Mouse (Mus musculus) liver, adult 2 months (tissue): ENCODE measurements at regions not wholly inside any gene's neighbourhood (a gene's known extent, or its start where the extent isn't known, plus 50 kb on each side); places are given as distances from the start of the nearest gene placed in this dataset.

Experiments used
- CTCF ChIP-seq: fragments of 200-500 bp; IDR thresholded peaks from 2 replicates; pipeline ENCODE4 v1.5.1; 2011; ENCODE audit warnings: low read depth, low read length, control low read depth
- POLR2A ChIP-seq: fragments of 200-500 bp; IDR thresholded peaks from 2 replicates; pipeline ENCODE4 v1.6.1; 2011; ENCODE audit warnings: low read length, control low read depth; ENCODE audit not compliant: insufficient read depth; ENCODE audit errors: extremely low read depth

DNA sequence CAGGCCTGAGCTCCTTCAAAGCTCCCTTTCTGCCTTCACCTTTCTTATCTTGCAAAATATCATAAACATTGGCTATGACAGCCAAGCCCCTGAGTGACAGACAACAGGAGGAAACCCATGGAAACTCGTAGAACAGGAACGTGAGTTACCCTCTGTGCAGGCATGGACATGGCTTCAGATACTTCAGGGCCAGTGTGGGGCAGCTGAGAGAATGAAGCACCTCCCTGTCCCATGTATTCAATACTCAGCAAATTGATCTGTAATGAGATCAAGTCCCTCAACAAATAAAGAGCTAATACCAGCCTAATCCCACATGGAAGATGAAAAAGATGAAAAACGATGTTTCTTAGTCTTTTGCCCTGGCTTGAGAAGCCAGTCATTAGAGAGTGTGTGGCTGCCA is 249.5 kb downstream of the Maf start:
- TF ChIP-seq POLR2A (no peak), CTCF (no peak)
